Mouse (Mus musculus): ENCODE measurements around the gene Aqp1. TPM values are rescaled to one million over a fixed set of nuclear protein-coding genes. Genes with fewer than 3 reads are reported as not detected.

Gene Aqp1
- polyA plus RNA-seq, 1 experiment from 2014 or later: 7.9 TPM

GRCm38 (mm10) chr6:55350383-55350952 is 14.2 kb downstream of the Aqp1 start:
- no peak overlapping the region for H3K4me3 ChIP-seq

GRCm38 (mm10) chr6:55351712-55352111 is 15.5 kb downstream of the Aqp1 start:
- WGBS: 82% methylated on average over 7 of the region's 7 CpGs
- no peaks in the 10 kb centered on the region for H3K36me3 ChIP-seq
- ATAC-seq (ENCODE audit: low FRiP score, low read depth): no peak

More at GRCm38 (mm10) chr6:55350383-55350952, 14.2 kb downstream of the Aqp1 start:
- Histone ChIP-seq H3K9ac (replicated peaks) (no peak overlapping the region), H3K36me3 (no peaks in the 10 kb centered on the region), H3K9me3 (peaks cover 7% of the 10 kb centered on the region; the same call in 1 of the 2 replicates), H3K27ac (replicated peaks) (no peak overlapping the region), H3K4me1 (no peaks in the 10 kb centered on the region), H3K27me3 (no peaks in the 10 kb centered on the region), H3K4me2 (replicated peaks) (no peak overlapping the region)
- ATAC-seq (ENCODE audit: low FRiP score, low read depth): no peak
- 91% methylated on average over 6 of the region's 6 CpGs for WGBS

GRCm38 (mm10) chr6:55353711-55354445 is 17.6 kb downstream of the Aqp1 start:
- Histone ChIP-seq H3K27ac (replicated peaks) (no peak overlapping the region), H3K9ac (replicated peaks) (no peak overlapping the region), H3K36me3 (no peaks in the 10 kb centered on the region), H3K4me3 (no peak overlapping the region), H3K4me1 (peaks cover 7% of the 10 kb centered on the region; the same call in 1 of the 2 replicates), H3K27me3 (no peaks in the 10 kb centered on the region), H3K9me3 (peaks cover 7% of the 10 kb centered on the region; the same call in 1 of the 2 replicates), H3K4me2 (replicated peaks) (no peak overlapping the region)
- 80% methylated on average over 12 of the region's 12 CpGs for WGBS
- no peak for ATAC-seq (ENCODE audit: low FRiP score, low read depth)

More at GRCm38 (mm10) chr6:55351712-55352111, 15.5 kb downstream of the Aqp1 start:
- Histone ChIP-seq H3K9me3 (peaks cover 7% of the 10 kb centered on the region; the same call in 1 of the 2 replicates), H3K27me3 (no peaks in the 10 kb centered on the region), H3K9ac (replicated peaks) (no peak overlapping the region), H3K27ac (replicated peaks) (no peak overlapping the region), H3K4me2 (replicated peaks) (no peak overlapping the region), H3K4me3 (no peak overlapping the region), H3K4me1 (no peaks in the 10 kb centered on the region)

- H3K9ac ChIP-seq (replicated peaks): no peak overlapping the region
Observed at GRCm38 (mm10) chr6:55354456-55355117, 18.4 kb downstream of the Aqp1 start.

GRCm38 (mm10) chr6:55355575-55355974 is 19.3 kb downstream of the Aqp1 start:
- H3K27ac ChIP-seq (replicated peaks): no peak overlapping the region
- no peaks in the 10 kb centered on the region for H3K9me3 ChIP-seq
- H3K27me3 ChIP-seq: no peaks in the 10 kb centered on the region
- WGBS: 84% methylated on average over 7 of the region's 7 CpGs
- H3K36me3 ChIP-seq: no peaks in the 10 kb centered on the region
- no peak overlapping the region for H3K9ac ChIP-seq (replicated peaks)
- no peak overlapping the region for H3K4me2 ChIP-seq (replicated peaks)
- H3K4me3 ChIP-seq: no peak overlapping the region
- ATAC-seq (ENCODE audit: low FRiP score, low read depth): no peak
- H3K4me1 ChIP-seq: peaks cover 7% of the 10 kb centered on the region; the same call in 1 of the 2 replicates

More at GRCm38 (mm10) chr6:55354456-55355117, 18.4 kb downstream of the Aqp1 start:
- Histone ChIP-seq H3K9me3 (peaks cover 6% of the 10 kb centered on the region; the same call in 1 of the 2 replicates), H3K4me1 (peaks cover 7% of the 10 kb centered on the region; the same call in 1 of the 2 replicates), H3K4me2 (replicated peaks) (no peak overlapping the region), H3K36me3 (no peaks in the 10 kb centered on the region), H3K4me3 (no peak overlapping the region), H3K27ac (replicated peaks) (no peak overlapping the region), H3K27me3 (no peaks in the 10 kb centered on the region)
- 63% methylated on average over 4 of the region's 4 CpGs for WGBS
- ATAC-seq (ENCODE audit: low FRiP score, low read depth): no peak

- Histone ChIP-seq H3K27me3 (no peaks in the 10 kb centered on the region), H3K4me2 (replicated peaks) (no peak overlapping the region), H3K9ac (replicated peaks) (no peak overlapping the region), H3K9me3 (no peaks in the 10 kb centered on the region), H3K36me3 (no peaks in the 10 kb centered on the region), H3K4me3 (no peak overlapping the region), H3K27ac (replicated peaks) (no peak overlapping the region), H3K4me1 (peaks cover 7% of the 10 kb centered on the region; the same call in 1 of the 2 replicates)
- 74% methylated on average over 5 of the region's 5 CpGs for WGBS
- no peak for ATAC-seq (ENCODE audit: low FRiP score, low read depth)
Observed at GRCm38 (mm10) chr6:55356017-55356703, 19.9 kb downstream of the Aqp1 start.

- H3K9ac ChIP-seq (replicated peaks): no peak overlapping the region
- H3K4me1 ChIP-seq: peaks cover 7% of the 10 kb centered on the region; the same call in 1 of the 2 replicates
- no peak overlapping the region for H3K27ac ChIP-seq (replicated peaks)
- no peak for ATAC-seq (ENCODE audit: low FRiP score, low read depth)
- no peak overlapping the region for H3K4me3 ChIP-seq
- H3K9me3 ChIP-seq: no peaks in the 10 kb centered on the region
- 73% methylated on average over 5 of the region's 5 CpGs for WGBS
- H3K27me3 ChIP-seq: no peaks in the 10 kb centered on the region
- no peak overlapping the region for H3K4me2 ChIP-seq (replicated peaks)
- H3K36me3 ChIP-seq: no peaks in the 10 kb centered on the region
Observed at GRCm38 (mm10) chr6:55356976-55357635, 20.9 kb downstream of the Aqp1 start.

- H3K27ac ChIP-seq (replicated peaks): no peak overlapping the region
- H3K9me3 ChIP-seq: no peaks in the 10 kb centered on the region
- WGBS: 64% methylated on average over 6 of the region's 6 CpGs
- H3K36me3 ChIP-seq: no peaks in the 10 kb centered on the region
- H3K4me2 ChIP-seq (replicated peaks): no peak overlapping the region
- no peak overlapping the region for H3K9ac ChIP-seq (replicated peaks)
- ATAC-seq (ENCODE audit: low FRiP score, low read depth): no peak
- H3K4me3 ChIP-seq: no peak overlapping the region
- no peaks in the 10 kb centered on the region for H3K27me3 ChIP-seq
- peaks cover 7% of the 10 kb centered on the region; the same call in 1 of the 2 replicates for H3K4me1 ChIP-seq
Observed at GRCm38 (mm10) chr6:55357636-55358031, 21.4 kb downstream of the Aqp1 start.

- no peak overlapping the region for H3K4me2 ChIP-seq (replicated peaks)
- no peaks in the 10 kb centered on the region for H3K9me3 ChIP-seq
- H3K36me3 ChIP-seq: no peaks in the 10 kb centered on the region
- H3K27me3 ChIP-seq: no peaks in the 10 kb centered on the region
- no peak overlapping the region for H3K4me3 ChIP-seq
- no peak overlapping the region for H3K27ac ChIP-seq (replicated peaks)
- 41% methylated on average over 2 of the region's 2 CpGs for WGBS
- peaks cover 7% of the 10 kb centered on the region; the same call in 1 of the 2 replicates for H3K4me1 ChIP-seq
- H3K9ac ChIP-seq (replicated peaks): no peak overlapping the region
- 0 out of 2 replicates have a peak, but pooled peaks have one; percentile 41 for ATAC-seq (ENCODE audit: low FRiP score, low read depth)
Observed at GRCm38 (mm10) chr6:55358731-55359143, 22.5 kb downstream of the Aqp1 start.

GRCm38 (mm10) chr6:55362663-55363062 is 26.4 kb downstream of the Aqp1 start:
- no peak overlapping the region for H3K9ac ChIP-seq (replicated peaks)
- no peak overlapping the region for H3K4me3 ChIP-seq
- no peak for ATAC-seq (ENCODE audit: low FRiP score, low read depth)
- peaks cover 2% of the 10 kb centered on the region; the same call in 1 of the 2 replicates for H3K4me1 ChIP-seq
- no peaks in the 10 kb centered on the region for H3K9me3 ChIP-seq
- H3K27ac ChIP-seq (replicated peaks): no peak overlapping the region
- no peaks in the 10 kb centered on the region for H3K27me3 ChIP-seq
- WGBS: 88% methylated on average over 1 of the region's 1 CpGs
- H3K4me2 ChIP-seq (replicated peaks): no peak overlapping the region
- H3K36me3 ChIP-seq: no peaks in the 10 kb centered on the region

- no peak overlapping the region for H3K4me2 ChIP-seq (replicated peaks)
Observed at GRCm38 (mm10) chr6:55367126-55367525, 30.9 kb downstream of the Aqp1 start.

More at GRCm38 (mm10) chr6:55367126-55367525, 30.9 kb downstream of the Aqp1 start:
- no peak overlapping the region for H3K9ac ChIP-seq (replicated peaks)
- no peaks in the 10 kb centered on the region for H3K27me3 ChIP-seq
- no peaks in the 10 kb centered on the region for H3K9me3 ChIP-seq
- no peak overlapping the region for H3K27ac ChIP-seq (replicated peaks)
- H3K4me1 ChIP-seq: no peaks in the 10 kb centered on the region
- no peak overlapping the region for H3K4me3 ChIP-seq
- ATAC-seq (ENCODE audit: low FRiP score, low read depth): no peak
- no peaks in the 10 kb centered on the region for H3K36me3 ChIP-seq
